Mouse (Mus musculus) cerebellum, postnatal 36 days (tissue): ENCODE data around the gene Gpatch4.
A peak's percentile ranks its signal among the peaks of the same experiment; 100 is the strongest.

ENCODE experiments used
- DNase-seq, 2 experiments: peaks; one replicate each; pipeline ENCODE4 v3.0.0; 2021 to 2022; ENCODE audit warnings: mixed read lengths in 2 of 2

Gpatch4 gene

DNA sequence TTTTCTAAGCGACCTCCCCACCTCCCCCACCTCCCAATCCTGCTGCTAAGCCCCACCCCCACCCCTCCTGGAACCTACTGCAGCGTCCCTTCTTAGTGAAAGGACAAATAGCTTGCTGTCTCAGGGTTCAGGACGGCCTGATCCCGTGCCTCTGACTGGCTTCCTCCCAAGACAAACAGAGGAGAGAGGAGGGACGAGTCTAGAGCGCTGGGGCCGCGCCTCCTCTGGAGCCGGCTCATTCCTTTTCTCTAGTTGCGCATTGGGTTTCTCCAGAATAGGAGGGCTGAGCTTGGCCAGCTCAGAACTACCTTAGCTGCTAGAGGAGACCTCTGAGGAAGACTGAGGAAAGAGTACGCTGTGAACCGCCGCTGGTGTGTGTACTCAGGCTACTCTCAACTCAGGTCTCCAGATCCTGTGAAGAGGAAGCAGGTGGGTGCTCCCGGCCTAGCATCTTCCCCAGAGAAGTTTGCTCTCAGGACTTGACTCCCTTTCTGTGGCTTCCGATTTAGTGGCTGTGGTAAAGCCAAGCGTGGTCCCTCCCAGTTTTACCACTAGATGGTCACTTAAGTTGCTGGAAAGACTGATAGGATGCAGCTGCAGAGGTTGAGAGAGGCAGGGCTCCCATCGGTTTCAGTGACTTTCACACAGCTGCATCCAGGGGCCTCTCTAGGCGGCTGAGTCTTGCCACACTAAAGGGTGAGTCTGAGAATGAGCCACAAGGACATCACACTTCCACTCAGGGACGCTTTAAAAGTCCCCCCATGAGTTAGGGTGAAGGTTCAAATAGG, 12.1 kb upstream of the Gpatch4 start:
- DNase-seq = peak in 1 of 2 experiments; percentile 12

DNA sequence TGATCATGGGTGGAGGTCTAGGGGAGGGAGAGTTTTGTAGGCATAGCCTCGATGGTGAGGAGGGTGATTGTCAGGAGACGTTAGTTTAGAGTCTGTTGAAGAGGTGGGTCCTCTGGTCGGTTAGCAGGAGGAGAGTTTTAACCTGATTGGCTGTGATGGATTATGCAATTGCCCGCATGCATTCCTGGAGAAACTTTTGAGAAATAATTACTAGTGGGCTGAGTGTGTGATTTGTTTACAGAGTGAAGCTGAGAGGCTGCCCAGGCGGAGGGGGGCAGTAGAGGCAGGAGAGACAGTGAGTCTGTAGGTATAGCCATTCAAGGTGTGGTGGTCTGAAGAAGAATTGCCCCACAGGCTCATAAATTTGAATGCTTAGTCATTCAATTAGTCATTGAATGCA, 9.4 kb upstream of the Gpatch4 start:
- DNase-seq = no peak

- DNase-seq = no peak
These were observed 7.2 kb upstream of the Gpatch4 start for GRCm38 (mm10) chr3:88035561-88036293.

DNA sequence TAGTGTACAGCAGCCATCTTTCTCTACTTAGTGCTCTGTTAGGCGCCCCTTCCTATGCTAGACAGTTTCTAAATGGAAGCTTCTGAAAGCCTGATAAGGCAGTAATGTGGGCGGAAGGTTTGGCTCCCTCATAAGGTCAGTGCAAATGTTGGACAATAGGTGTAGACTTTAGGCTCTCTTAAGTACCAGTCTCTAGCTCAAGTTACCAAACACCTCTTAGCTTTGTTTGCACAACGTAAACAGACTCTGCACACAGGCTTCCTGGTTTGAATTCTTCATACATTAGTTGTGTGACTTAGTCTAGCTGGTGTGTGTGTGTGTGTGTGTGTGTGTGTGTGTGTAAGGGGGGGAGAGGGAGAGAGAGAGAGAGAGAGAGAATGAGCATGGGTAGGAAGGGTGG, 6.6 kb downstream of the Gpatch4 start:
- no peak for DNase-seq

- no peak for DNase-seq
These were observed 14.1 kb downstream of the Gpatch4 start for GRCm38 (mm10) chr3:88057030-88057429.

GRCm38 (mm10) chr3:88057902-88058696, 15.2 kb downstream of the Gpatch4 start, which contains the start of gene Naxe:
Gene Naxe (minus strand): TSS chr3:88058495.
- peak; percentile 80 to 88 for DNase-seq

DNA sequence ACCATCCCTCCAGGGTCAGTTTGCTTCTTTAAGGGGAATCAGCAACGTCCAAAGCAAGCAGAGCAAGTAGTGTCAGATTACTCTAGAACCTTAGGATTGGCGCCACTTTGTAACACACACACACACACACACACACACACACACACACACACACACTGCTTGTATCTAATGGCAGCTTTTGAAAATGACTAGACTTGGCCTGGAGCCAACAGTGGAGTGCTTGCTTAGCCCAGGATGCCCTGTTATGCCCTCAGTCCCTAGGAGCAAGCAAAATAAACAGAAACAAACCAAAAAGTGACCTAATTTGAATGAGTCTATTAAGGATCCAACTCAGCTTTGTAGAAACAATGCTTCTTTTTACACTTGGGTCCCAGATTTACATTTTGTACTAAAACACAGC, 25.5 kb downstream of the Gpatch4 start:
- DNase-seq = no peak

DNA sequence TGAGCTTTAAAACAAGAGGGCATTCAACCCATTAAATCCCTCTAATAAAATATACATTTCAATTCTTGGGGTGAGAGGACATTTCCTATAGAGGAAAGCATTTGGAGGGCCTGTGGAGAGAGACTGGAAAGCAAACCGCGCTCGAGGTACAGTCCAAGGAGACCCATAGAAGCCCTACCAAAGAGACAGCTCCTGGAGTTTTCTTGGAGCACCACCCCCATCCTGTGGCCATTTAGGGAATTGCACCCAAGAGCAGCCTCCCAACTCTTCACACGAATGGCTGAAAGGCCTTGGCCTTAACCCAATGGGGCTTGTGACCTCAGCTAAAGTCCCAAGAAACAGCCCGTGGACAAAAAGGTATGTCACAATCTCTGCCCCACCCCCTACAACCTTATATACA, 28.9 kb downstream of the Gpatch4 start:
- DNase-seq = peak; percentile 91 to 95

- no peak for DNase-seq
These were observed 30.7 kb downstream of the Gpatch4 start for GRCm38 (mm10) chr3:88073631-88074030.

DNA sequence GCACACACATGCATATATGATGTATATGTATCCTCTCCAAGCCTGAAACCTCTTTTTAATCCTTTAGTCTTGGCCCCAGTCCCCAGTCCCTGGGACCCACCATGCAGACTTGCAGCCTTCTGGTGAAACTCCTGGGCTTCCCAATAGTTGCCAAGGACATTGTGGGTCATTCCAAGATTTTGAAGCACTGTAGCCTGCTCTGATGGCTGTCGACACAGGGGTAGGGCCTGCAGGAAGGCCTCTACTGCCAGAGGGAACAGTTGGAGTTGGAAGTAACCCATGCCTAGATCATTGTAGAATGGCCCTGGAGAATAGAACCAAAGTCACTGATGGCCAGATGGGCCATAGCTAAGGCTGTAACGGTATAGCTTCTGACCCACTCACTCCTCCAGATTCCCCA, 31.4 kb downstream of the Gpatch4 start:
- no peak for DNase-seq

GRCm38 (mm10) chr3:88074766-88075165, 31.9 kb downstream of the Gpatch4 start:
- DNase-seq = no peak

DNA sequence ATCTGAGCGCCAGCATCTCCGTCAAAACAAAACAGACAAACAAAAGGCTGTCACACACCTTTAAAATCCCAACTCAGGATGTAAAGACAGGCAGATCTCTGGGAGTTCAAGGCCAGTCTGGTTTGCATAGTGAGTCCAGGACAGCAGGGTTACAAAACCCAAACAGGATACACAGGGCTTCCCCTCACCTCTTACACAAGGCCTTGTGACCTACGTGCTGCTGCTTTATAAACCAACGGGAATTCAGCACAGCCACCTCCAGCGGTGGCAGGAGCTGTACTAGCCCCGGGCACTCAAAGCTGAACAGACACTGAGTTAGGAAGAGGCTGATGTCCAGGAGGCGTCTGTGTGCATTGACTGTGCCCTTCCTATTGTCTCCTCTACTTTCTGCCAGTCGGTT, 34.5 kb downstream of the Gpatch4 start:
- DNase-seq = no peak

DNA sequence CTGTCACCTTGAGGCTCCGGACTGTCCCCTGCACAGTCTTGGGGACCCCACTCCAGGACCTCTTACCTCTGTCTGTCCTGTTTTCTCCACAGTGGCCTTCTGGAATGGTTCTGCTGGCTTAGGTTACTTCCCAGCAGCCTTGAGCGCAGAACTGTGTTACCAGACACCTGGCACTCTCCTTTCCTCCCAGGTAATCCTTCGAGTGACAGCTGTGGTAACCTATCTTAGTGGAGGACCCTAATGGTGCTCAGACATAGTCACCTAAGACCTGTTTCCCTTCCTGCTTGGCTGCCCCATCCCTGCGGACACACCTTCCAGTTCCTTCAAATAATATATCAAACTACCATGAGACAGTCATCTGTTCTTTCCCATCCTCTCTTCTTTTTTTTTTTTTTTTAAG, 35.3 kb downstream of the Gpatch4 start, which contains the start of gene Ttc24:
Gene Ttc24, minus strand, starts transcription at position 101 of the 400 bp plus-strand sequence.
- DNase-seq = no peak

- peak; percentile 86 to 87 for DNase-seq
These were observed 38.7 kb downstream of the Gpatch4 start, which contains the start of gene Iqgap3 for GRCm38 (mm10) chr3:88081345-88082223. Gene Iqgap3 (plus strand): TSS chr3:88081971.

DNA sequence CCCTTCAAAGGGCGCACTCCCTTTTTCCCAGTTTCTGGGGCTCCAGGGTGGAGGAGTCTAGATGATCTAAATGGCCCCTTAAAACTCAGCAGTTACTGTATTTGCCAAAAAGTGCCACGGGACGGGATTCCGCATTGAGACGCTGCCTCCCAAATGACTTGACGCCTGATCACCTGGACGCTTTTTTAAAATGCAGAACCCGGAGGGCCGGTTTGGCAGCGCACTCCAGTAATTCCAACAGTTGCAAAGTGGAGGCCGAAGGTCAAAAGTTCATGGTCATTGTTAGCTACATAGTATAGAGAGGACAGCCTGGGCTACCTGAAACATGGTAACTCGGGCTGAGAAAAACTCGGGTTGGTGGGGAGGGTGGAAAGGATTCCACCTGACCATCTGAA, 39.3 kb downstream of the Gpatch4 start:
- DNase-seq = no peak

DNA sequence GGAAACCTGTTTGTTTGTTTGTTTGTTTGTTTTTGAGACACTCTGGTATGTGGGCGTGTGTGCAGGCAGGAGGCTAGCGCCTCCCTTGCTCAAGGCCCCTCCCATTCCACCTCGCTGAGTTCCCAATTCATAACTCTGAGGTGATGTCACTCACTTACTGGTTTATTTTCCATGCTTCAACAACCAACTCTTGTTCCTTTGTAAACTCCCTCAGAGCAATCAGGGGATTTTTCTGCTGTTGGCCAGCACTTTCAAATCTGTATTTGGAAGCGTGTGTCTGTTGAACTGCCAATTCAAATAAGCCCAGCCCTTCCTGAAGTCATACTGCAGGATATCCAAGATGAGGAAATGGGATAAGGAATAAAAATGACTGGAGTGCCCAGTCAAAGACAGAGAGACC, 39.8 kb downstream of the Gpatch4 start:
- no peak for DNase-seq

DNA sequence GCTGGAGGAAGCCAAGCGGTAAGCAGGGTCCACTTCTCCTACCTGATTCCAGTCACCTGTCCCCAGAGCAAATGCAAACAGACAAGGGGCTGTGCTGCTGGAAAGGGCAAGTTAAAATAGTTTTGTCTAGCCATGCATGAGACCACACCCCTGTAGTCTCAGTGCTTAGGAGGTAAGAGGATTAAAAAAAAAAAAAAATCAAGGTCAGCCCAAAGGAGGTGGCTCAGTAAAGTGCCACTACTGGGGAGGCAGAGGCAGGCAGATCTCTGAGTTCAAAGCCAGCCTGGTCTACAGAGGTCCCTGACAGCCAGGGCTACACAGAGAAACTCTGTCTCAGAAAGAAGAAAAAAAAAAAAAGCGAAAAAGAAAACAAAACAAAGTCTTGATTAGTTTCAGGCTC, 41.1 kb downstream of the Gpatch4 start:
- DNase-seq = no peak

GRCm38 (mm10) chr3:88085459-88085858, 42.6 kb downstream of the Gpatch4 start:
- no peak for DNase-seq

- peak; percentile 31 to 33 for DNase-seq
These were observed 44.8 kb downstream of the Gpatch4 start for GRCm38 (mm10) chr3:88087688-88088087.

DNA sequence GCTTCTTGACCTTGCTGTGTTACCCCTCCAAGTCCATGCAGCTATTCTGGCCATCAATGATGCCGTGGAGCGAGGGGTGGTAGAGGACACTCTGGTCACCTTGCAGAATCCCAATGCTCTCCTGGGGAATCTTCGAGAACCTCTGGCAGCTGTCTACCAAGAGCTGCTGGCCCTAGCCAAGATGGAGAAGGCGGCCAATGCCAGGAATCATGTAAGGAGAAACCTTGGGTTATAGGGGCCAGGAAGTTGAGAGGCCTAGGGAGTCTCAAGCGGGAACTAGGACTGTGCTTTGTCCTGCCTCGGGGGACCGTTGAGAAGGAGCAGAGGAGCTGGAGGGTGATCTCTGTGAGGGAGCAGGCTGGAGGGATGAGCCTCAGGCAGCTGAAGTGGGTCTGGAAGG, 47.2 kb downstream of the Gpatch4 start:
- no peak for DNase-seq

GRCm38 (mm10) chr3:88090616-88091015, 47.7 kb downstream of the Gpatch4 start:
- peak in 1 of 2 experiments; percentile 31 for DNase-seq

GRCm38 (mm10) chr3:88094126-88094525, 51.2 kb downstream of the Gpatch4 start:
- no peak for DNase-seq
